Mouse (Mus musculus) MEL (cell line): Measurements from ENCODE around the gene Shisa8. TPM values are rescaled to one million over a fixed set of nuclear protein-coding genes. Genes with fewer than 3 reads are reported as not detected.

Experiments used
- DNase-seq: peaks from one replicate; pipeline ENCODE4 v3.0.0; 2011; ENCODE audit warnings: low read depth, low spot score
- H3K27ac ChIP-seq: 2 replicates; pipeline ENCODE4 v1.5.1; 2012; ENCODE audit warnings: low read depth, mild to moderate bottlenecking, control low read depth, low read length, moderate library complexity; ENCODE audit not compliant: control insufficient read depth
- H3K27me3 ChIP-seq, 2 experiments: fragments of 150-350 bp in 1 of 2; sonication (generic) in 1 of 2; 2 replicates each; pipeline ENCODE4 v1.6.1; 2012; ENCODE audit warnings: low read length in 2 of 2, mild to moderate bottlenecking in 2 of 2, improper control_type of control experiment in 1 of 2, moderate library complexity in 1 of 2; ENCODE audit not compliant: insufficient read depth in 2 of 2, control insufficient read depth in 1 of 2
- H3K36me3 ChIP-seq, 2 experiments: 2 replicates each; pipeline ENCODE4 v1.6.1; 2012 to 2014; ENCODE audit warnings: low read length in 2 of 2, improper control_type of control experiment in 1 of 2, inconsistent platforms in 1 of 2, mild to moderate bottlenecking in 1 of 2; ENCODE audit not compliant: insufficient read depth in 2 of 2, control insufficient read depth in 1 of 2
- H3K4me1 ChIP-seq, 2 experiments: fragments of 150-350 bp in 1 of 2; sonication (generic) in 1 of 2; 2 replicates each; pipeline ENCODE4 v1.6.1; 2012; ENCODE audit warnings: low read length in 2 of 2, improper control_type of control experiment in 1 of 2, mild to moderate bottlenecking in 1 of 2; ENCODE audit not compliant: insufficient read depth in 2 of 2, control insufficient read depth in 1 of 2
- H3K4me3 ChIP-seq, 2 experiments: fragments of 150-350 bp in 1 of 2; sonication (generic) in 1 of 2; 2 replicates each; pipeline ENCODE4 v1.5.1; 2012; ENCODE audit warnings: low read depth in 2 of 2, low read length in 2 of 2, mild to moderate bottlenecking in 2 of 2, moderate library complexity in 2 of 2, control low read depth in 1 of 2, improper control_type of control experiment in 1 of 2; ENCODE audit not compliant: control insufficient read depth in 1 of 2, insufficient read depth in 1 of 2
- H3K79me2 ChIP-seq: 2 replicates; pipeline ENCODE4 v1.6.1; 2012; ENCODE audit warnings: mild to moderate bottlenecking, low read length, moderate library complexity; ENCODE audit not compliant: control insufficient read depth, poor library complexity, insufficient read depth
- H3K9ac ChIP-seq: 2 replicates; pipeline ENCODE4 v1.6.1; 2012; ENCODE audit warnings: low read depth, mild to moderate bottlenecking, control low read depth, low read length, moderate library complexity; ENCODE audit not compliant: control insufficient read depth, poor library complexity, severe bottlenecking
- H3K9me3 ChIP-seq: fragments of 150-350 bp; sonication (generic); replicated peaks from 2 replicates; pipeline ENCODE4 v1.6.1; 2012; ENCODE audit warnings: mild to moderate bottlenecking, low read length, improper control_type of control experiment, moderate library complexity; ENCODE audit not compliant: insufficient read depth
- CHD1 ChIP-seq: IDR thresholded peaks from 2 replicates; pipeline ENCODE4 v1.6.1; 2012; ENCODE audit warnings: low read depth, mild to moderate bottlenecking, inconsistent platforms, low read length, improper control_type of control experiment
- CTCF ChIP-seq, 3 experiments: IDR thresholded peaks in 2 of 3; conservative IDR thresholded peaks in 1 of 3; 2 replicates each; pipeline ENCODE4 v1.5.1; 2011 to 2012; ENCODE audit warnings: low read length in 3 of 3, low read depth in 2 of 3, mild to moderate bottlenecking in 2 of 3, improper control_type of control experiment in 1 of 3, inconsistent platforms in 1 of 3, mixed read lengths in 1 of 3, moderate library complexity in 1 of 3; ENCODE audit not compliant: control insufficient read depth in 1 of 3, insufficient read depth in 1 of 3, poor library complexity in 1 of 3, severe bottlenecking in 1 of 3
- EP300 ChIP-seq, 2 experiments: IDR thresholded peaks; 2 replicates each; pipeline ENCODE4 v1.6.1; 2011; ENCODE audit warnings: improper control_type of control experiment in 2 of 2, low read length in 2 of 2, low read depth in 1 of 2, mild to moderate bottlenecking in 1 of 2
- ETS1 ChIP-seq: IDR thresholded peaks from 2 replicates; pipeline ENCODE4 v1.6.1; 2012; ENCODE audit warnings: low read depth, mild to moderate bottlenecking, inconsistent platforms, low read length, improper control_type of control experiment, moderate library complexity
- HCFC1 ChIP-seq: IDR thresholded peaks from 2 replicates; pipeline ENCODE4 v1.6.1; 2012; ENCODE audit warnings: low read depth, mild to moderate bottlenecking, inconsistent platforms, low read length, improper control_type of control experiment, moderate library complexity
- JUND ChIP-seq: IDR thresholded peaks from 2 replicates; pipeline ENCODE4 v1.6.1; 2011; ENCODE audit warnings: low read depth, mild to moderate bottlenecking, improper control_type of control experiment, low read length
- KAT2A ChIP-seq: conservative IDR thresholded peaks from 2 replicates; pipeline ENCODE4 v1.6.1; 2012; ENCODE audit warnings: low read depth, low read length, improper control_type of control experiment, inconsistent platforms
- MAFK ChIP-seq: IDR thresholded peaks from 2 replicates; pipeline ENCODE4 v1.6.1; 2011; ENCODE audit warnings: low read depth, mild to moderate bottlenecking, low read length, improper control_type of control experiment, borderline replicate concordance
- MAX ChIP-seq: IDR thresholded peaks from 2 replicates; pipeline ENCODE4 v1.6.1; 2011; ENCODE audit warnings: low read length, improper control_type of control experiment
- MEF2A ChIP-seq: IDR thresholded peaks from 2 replicates; pipeline ENCODE4 v1.6.1; 2014; ENCODE audit warnings: low read depth, mild to moderate bottlenecking, inconsistent platforms, low read length, improper control_type of control experiment; ENCODE audit not compliant: poor library complexity, insufficient replicate concordance, severe bottlenecking; ENCODE audit errors: extremely low read depth
- MYB ChIP-seq: IDR thresholded peaks from 2 replicates; pipeline ENCODE4 v1.6.1; 2011; ENCODE audit warnings: mild to moderate bottlenecking, low read depth, low read length, improper control_type of control experiment
- MYC ChIP-seq: IDR thresholded peaks from 2 replicates; pipeline ENCODE4 v1.6.1; 2011; ENCODE audit warnings: low read depth, mild to moderate bottlenecking, low read length, improper control_type of control experiment, moderate library complexity
- POLR2A ChIP-seq, 2 experiments: IDR thresholded peaks; 2 replicates each; pipeline ENCODE4 v1.6.1; 2011 to 2012; ENCODE audit warnings: low read length in 2 of 2, mild to moderate bottlenecking in 2 of 2, control low read depth in 1 of 2, improper control_type of control experiment in 1 of 2, low read depth in 1 of 2, moderate library complexity in 1 of 2; ENCODE audit not compliant: control insufficient read depth in 1 of 2, insufficient read depth in 1 of 2, poor library complexity in 1 of 2
- POLR2AphosphoS2 ChIP-seq: IDR thresholded peaks from 2 replicates; pipeline ENCODE4 v1.6.1; 2011; ENCODE audit warnings: low read length, improper control_type of control experiment
- RAD21 ChIP-seq: IDR thresholded peaks from 2 replicates; pipeline ENCODE4 v1.6.1; 2011; ENCODE audit warnings: mild to moderate bottlenecking, low read depth, low read length, improper control_type of control experiment
- RCOR1 ChIP-seq: IDR thresholded peaks from 2 replicates; pipeline ENCODE4 v1.6.1; 2012; ENCODE audit warnings: low read depth, mild to moderate bottlenecking, inconsistent platforms, low read length, improper control_type of control experiment
- SIN3A ChIP-seq: IDR thresholded peaks from 2 replicates; pipeline ENCODE4 v1.6.1; 2012; ENCODE audit warnings: low read length, improper control_type of control experiment, inconsistent platforms
- SMC3 ChIP-seq: IDR thresholded peaks from 2 replicates; pipeline ENCODE4 v1.6.1; 2011; ENCODE audit warnings: low read depth, low read length, improper control_type of control experiment
- TBP ChIP-seq: IDR thresholded peaks from 2 replicates; pipeline ENCODE4 v1.8.0; 2011; ENCODE audit warnings: low read depth, low read length, improper control_type of control experiment
- USF2 ChIP-seq, 2 experiments: IDR thresholded peaks; 2 replicates each; pipeline ENCODE4 v1.6.1; 2011 to 2012; ENCODE audit warnings: improper control_type of control experiment in 2 of 2, low read length in 2 of 2, borderline replicate concordance in 1 of 2, inconsistent platforms in 1 of 2, low read depth in 1 of 2, mild to moderate bottlenecking in 1 of 2; ENCODE audit not compliant: insufficient read depth in 1 of 2
- ZC3H11A ChIP-seq: IDR thresholded peaks from 2 replicates; pipeline ENCODE4 v1.6.1; 2012; ENCODE audit warnings: low read depth, mild to moderate bottlenecking, inconsistent platforms, low read length, improper control_type of control experiment
- ZKSCAN1 ChIP-seq: IDR thresholded peaks from 2 replicates; pipeline ENCODE4 v1.6.1; 2012; ENCODE audit warnings: low read depth, mild to moderate bottlenecking, inconsistent platforms, low read length, improper control_type of control experiment, moderate library complexity
- ZNF384 ChIP-seq: IDR thresholded peaks from 2 replicates; pipeline ENCODE4 v1.6.1; 2012; ENCODE audit warnings: low read depth, mild to moderate bottlenecking, inconsistent platforms, low read length, improper control_type of control experiment
- polyA plus RNA-seq, 2 experiments: library from polyadenylated mRNA; stranded (reverse) in 1 of 2; unstranded in 1 of 2; fragments of >175 nt in 1 of 2; fragments of >200 nt in 1 of 2; gene quantifications; 2 replicates each; pipeline versions ENCODE4 v1.2.1 to v1.2.4; 2012; ENCODE audit warnings: low replicate concordance in 2 of 2, low read depth in 1 of 2; ENCODE audit not compliant: insufficient read length in 2 of 2, insufficient read depth in 1 of 2, missing spikeins in 1 of 2
- total RNA-seq: library from RNA; depleted of rRNA; stranded (reverse); fragments of 300-350 nt; gene quantifications from 2 replicates; pipeline ENCODE4 v1.2.3, GENCODE M21; 2012; rRNA removed

Shisa8 gene
- not detected in 2 replicates for total RNA-seq
- under 1 TPM in 1 of 2 experiments, not detected in 1; 0.10 TPM for polyA plus RNA-seq

DNA sequence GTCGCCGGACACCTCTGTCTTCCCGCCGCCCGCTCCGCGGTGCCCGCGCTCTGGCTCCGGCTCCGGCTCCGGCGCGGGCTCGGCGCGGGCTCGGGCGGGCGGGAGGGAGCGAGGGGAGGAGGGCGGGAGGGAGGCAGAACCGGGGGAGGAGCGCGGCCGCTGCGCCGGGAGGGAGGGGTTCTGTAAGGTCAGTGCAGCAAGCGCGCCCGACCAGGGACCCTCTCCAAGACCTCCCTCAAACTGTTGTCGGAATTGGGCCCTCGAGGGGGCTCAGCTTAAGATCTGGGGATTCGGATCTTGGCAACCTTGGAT, at the start of gene Shisa8:
Gene Shisa8, minus strand, starts transcription at position 64 of the 312 bp plus-strand sequence.
- H3K4me3 ChIP-seq, result no peak within 1 kb of the TSS
- no peaks in the 10 kb centered on the region for H3K27me3 ChIP-seq
- no peaks in the 10 kb centered on the region for H3K36me3 ChIP-seq
- no peaks in the 10 kb centered on the region for H3K9me3 ChIP-seq
- TF ChIP-seq MYC, result no peak
- no peak for TF ChIP-seq ZKSCAN1
- no peak for TF ChIP-seq JUND
- no peak for TF ChIP-seq MYB
- TF ChIP-seq SMC3, result no peak
- no peak for TF ChIP-seq KAT2A
- TF ChIP-seq POLR2A (IDR thresholded peaks at IDR 0.05; ENCODE audit: control insufficient read depth in 1 of 2, insufficient read depth in 1 of 2, low read depth in 1 of 2, low read length in 2 of 2, poor library complexity in 1 of 2), result no peak
- no peak for TF ChIP-seq CHD1
- H3K79me2 ChIP-seq, result no peaks in the 10 kb centered on the region
- H3K9ac ChIP-seq, result no peak within 1 kb of the TSS
- DNase-seq, result no peak
- H3K27ac ChIP-seq, result no peak within 1 kb of the TSS
- no peaks in the 10 kb centered on the region for H3K4me1 ChIP-seq

DNA sequence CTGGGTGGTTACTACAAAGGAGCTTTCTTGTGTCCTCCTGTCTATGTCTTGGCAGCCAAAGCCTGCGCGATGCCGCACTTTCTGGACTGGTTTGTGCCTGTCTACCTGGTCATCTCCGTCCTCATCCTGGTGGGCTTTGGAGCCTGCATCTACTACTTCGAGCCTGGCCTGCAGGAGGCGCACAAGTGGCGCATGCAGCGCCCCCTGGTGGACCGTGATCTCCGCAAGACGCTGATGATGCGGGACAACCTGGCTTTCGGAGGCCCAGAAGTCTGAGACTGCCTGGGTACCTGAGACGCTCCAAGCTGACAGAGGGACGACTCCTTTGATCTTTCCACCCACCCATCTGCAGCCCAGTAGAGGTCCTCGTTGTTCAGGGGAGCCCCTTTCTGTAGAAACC, 46.9 kb upstream of the Shisa8 start:
- peak; percentile 79 for DNase-seq
- no peak overlapping the region for H3K9ac ChIP-seq
- no peaks in the 10 kb centered on the region for H3K9me3 ChIP-seq
- no peak overlapping the region for H3K27ac ChIP-seq
- no peaks in the 10 kb centered on the region for H3K36me3 ChIP-seq
- no peaks in the 10 kb centered on the region for H3K79me2 ChIP-seq
- H3K4me3 ChIP-seq, result no peak overlapping the region
- peaks cover 0 to 4% of the 10 kb centered on the region in 2 experiments; a peak in 1 of 4 replicates for H3K27me3 ChIP-seq
- TF ChIP-seq RAD21, result peak; percentile 41
- TF ChIP-seq EP300 (IDR thresholded peaks at IDR 0.05; ENCODE audit: low read depth in 1 of 2, low read length in 2 of 2), result no peak
- TF ChIP-seq ZKSCAN1, result no peak
- TF ChIP-seq RCOR1, result no peak
- no peak for TF ChIP-seq USF2 (IDR thresholded peaks at IDR 0.05; ENCODE audit: borderline replicate concordance in 1 of 2, insufficient read depth in 1 of 2, low read depth in 1 of 2, low read length in 2 of 2)
- peak in 2 of 3 experiments; percentile 96 to 100; a peak in 5 of 6 replicates for TF ChIP-seq CTCF (IDR thresholded peaks at IDR 0.05 in 2 of 3, conservative IDR thresholded peaks at IDR 0.05 in 1 of 3; ENCODE audit: control insufficient read depth in 1 of 3, insufficient read depth in 1 of 3, low read depth in 2 of 3, low read length in 3 of 3, poor library complexity in 1 of 3, severe bottlenecking in 1 of 3)
- peak; percentile 28; the same call in 1 of the 2 replicates for TF ChIP-seq ZC3H11A
- TF ChIP-seq MAX, result no peak
- TF ChIP-seq MAFK, result no peak
- no peak for TF ChIP-seq MYB
- no peak for TF ChIP-seq ETS1
- no peak for TF ChIP-seq POLR2AphosphoS2
- no peak for TF ChIP-seq HCFC1
- TF ChIP-seq SIN3A, result no peak
- TF ChIP-seq MEF2A, result no peak
- no peak for TF ChIP-seq TBP
- TF ChIP-seq ZNF384, result peak; percentile 50; the same call in 1 of the 2 replicates
- peak; percentile 88 for TF ChIP-seq SMC3
- TF ChIP-seq, all 39 proteins: peak for 5
- H3K4me1 ChIP-seq, result no peaks in the 10 kb centered on the region
